Mouse (Mus musculus) bone marrow, adult 2 months (tissue): ENCODE data around the gene Eps8l3.

Source experiments
- CTCF ChIP-seq: fragments of 200-500 bp; IDR thresholded peaks from 2 replicates; pipeline ENCODE4 v1.5.1; 2011; ENCODE audit warnings: low read length, control low read depth; ENCODE audit not compliant: control insufficient read depth, insufficient read depth
- POLR2A ChIP-seq: fragments of 200-500 bp; IDR thresholded peaks from 2 replicates; pipeline ENCODE4 v1.6.1; 2011; ENCODE audit warnings: low read depth, mild to moderate bottlenecking, control low read depth, low read length, borderline replicate concordance; ENCODE audit not compliant: control insufficient read depth

DNA sequence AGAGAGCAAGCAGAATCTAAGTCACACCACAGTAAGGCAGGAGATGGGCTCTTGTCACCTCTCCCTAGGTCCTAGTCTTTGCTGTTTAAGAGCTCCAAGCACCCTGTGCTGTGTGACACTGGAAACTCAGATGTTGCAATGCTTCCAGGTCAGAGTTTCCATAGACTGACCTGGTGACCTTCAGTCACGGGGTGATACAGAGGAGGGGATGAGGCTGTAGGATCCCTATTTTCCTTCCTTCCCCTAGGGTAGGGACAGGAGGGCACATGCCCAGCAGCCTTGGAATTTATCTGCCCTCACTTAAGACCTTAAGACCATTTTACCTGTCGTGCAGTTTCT, 27.4 kb upstream of the Eps8l3 start:
- TF ChIP-seq CTCF (no peak), POLR2A (no peak)
